23 mouse cellular contexts compared by ENCODE assay signal in genomic region chr4:106730814-106731213, GRCm38 (mm10). TPM values are rescaled to one million over a fixed set of nuclear protein-coding genes. Genes with fewer than 3 reads are reported as not detected.
DNase-seq lines count a peak whose midpoint lies in the region; ATAC-seq and TF ChIP-seq lines count a peak whose summit lies in the region.
"Had no signal": no experiment of that assay in that cellular context is flagged by ENCODE, and none has a peak within 500 bp of the region (broad histone marks: within the 10 kb centered on the region; RNA-seq: fewer than 3 reads in every experiment).

TSS of gene Mroh7 (minus strand) at chr4:106730925.

- ATAC-seq in intestine, embryonic 16.5 days = peak; percentile 75
- ATAC-seq in kidney, postnatal 0 days (replicated peaks; ENCODE audit: low FRiP score, low read depth) = peak; percentile 56
- no peak for ATAC-seq in stomach, postnatal 0 days (ENCODE audit: low FRiP score, low TSS enrichment)
- ATAC-seq: hindbrain, embryonic 16.5 days; midbrain, embryonic 16.5 days had no signal

- no peaks in the 10 kb centered on the region; the same call in 1 of the 2 replicates for H3K4me1 ChIP-seq in intestine, embryonic 16.5 days (ENCODE audit: control insufficient read depth, insufficient read depth, low read length)
- H3K4me1 ChIP-seq in kidney, postnatal 0 days (replicated peaks; ENCODE audit: insufficient read depth, low read length) = no peaks in the 10 kb centered on the region
- no peaks in the 10 kb centered on the region for H3K4me1 ChIP-seq in stomach, postnatal 0 days (replicated peaks; ENCODE audit: control insufficient read depth, insufficient read depth)
- H3K4me1 ChIP-seq: embryonic facial prominence, embryonic 15.5 days; heart, embryonic 15.5 days; neural tube, embryonic 15.5 days had no signal

- peak; percentile 6; the same call in 1 of the 2 replicates for TF ChIP-seq CTCF in left cerebral cortex, adult 2 months (IDR thresholded peaks at IDR 0.05)
- TF ChIP-seq CTCF in kidney, postnatal 0 days (IDR thresholded peaks at IDR 0.05; ENCODE audit: low read depth) = peak; percentile 11; the same call in 1 of the 2 replicates
- 0 out of 2 replicates have a peak, but pooled peaks have one; percentile 3 for TF ChIP-seq CTCF in stomach, postnatal 0 days (IDR thresholded peaks at IDR 0.05; ENCODE audit: low read depth)

- no peak within 1 kb of the TSS for H3K27ac ChIP-seq in left cerebral cortex, adult 2 months
- no peak within 1 kb of the TSS for H3K27ac ChIP-seq in intestine, embryonic 16.5 days (ENCODE audit: low read length)
- H3K27ac ChIP-seq in kidney, postnatal 0 days = no peak within 1 kb of the TSS
- H3K27ac ChIP-seq in stomach, postnatal 0 days (replicated peaks) = no peak within 1 kb of the TSS
- H3K27ac ChIP-seq: embryonic facial prominence, embryonic 15.5 days; heart, embryonic 15.5 days; neural tube, embryonic 15.5 days had no signal

- intact Hi-C loops in left cerebral cortex, adult 2 months (cut with DNase I) = no loop called here

- no peak for TF ChIP-seq EP300 in stomach, postnatal 0 days (optimal IDR thresholded peaks at IDR 0.05)

- H3K27me3 ChIP-seq in intestine, embryonic 16.5 days (replicated peaks; ENCODE audit: control insufficient read depth, insufficient read depth, low read length) = no peaks in the 10 kb centered on the region
- H3K27me3 ChIP-seq in kidney, postnatal 0 days (ENCODE audit: insufficient read depth, low read length) = no peaks in the 10 kb centered on the region
- H3K27me3 ChIP-seq in stomach, postnatal 0 days (ENCODE audit: control insufficient read depth, insufficient read depth, low read length) = no peaks in the 10 kb centered on the region
- H3K27me3 ChIP-seq: embryonic facial prominence, embryonic 15.5 days; heart, embryonic 15.5 days; neural tube, embryonic 15.5 days had no signal

- H3K36me3 ChIP-seq in intestine, embryonic 16.5 days (ENCODE audit: control insufficient read depth, insufficient read depth, low read length) = no peaks in the 10 kb centered on the region
- no peaks in the 10 kb centered on the region for H3K36me3 ChIP-seq in kidney, postnatal 0 days (ENCODE audit: insufficient read depth, low read length)
- H3K36me3 ChIP-seq in stomach, postnatal 0 days (ENCODE audit: control insufficient read depth, insufficient read depth, low read length) = no peaks in the 10 kb centered on the region
- H3K36me3 ChIP-seq: embryonic facial prominence, embryonic 15.5 days; heart, embryonic 15.5 days; neural tube, embryonic 15.5 days had no signal

- no peak within 1 kb of the TSS for H3K4me2 ChIP-seq in intestine, embryonic 16.5 days (ENCODE audit: low read depth, low read length)
- H3K4me2 ChIP-seq in kidney, postnatal 0 days (ENCODE audit: low read length) = no peak within 1 kb of the TSS
- H3K4me2 ChIP-seq in stomach, postnatal 0 days (replicated peaks; ENCODE audit: low read depth) = no peak within 1 kb of the TSS
- H3K4me2 ChIP-seq: embryonic facial prominence, embryonic 15.5 days; heart, embryonic 15.5 days; liver, embryonic 11.5 days; neural tube, embryonic 15.5 days had no signal

- no peak for DNase-seq in left cerebral cortex, adult 2 months (ENCODE audit: extremely low spot score in 1 of 2, low spot score in 2 of 2)
- DNase-seq in left cerebral cortex, adult 9 months (ENCODE audit: low spot score in 2 of 2) = no peak
- peak; percentile 19 for DNase-seq in kidney, postnatal 0 days (ENCODE audit: low spot score)
- no peak for DNase-seq in stomach, postnatal 0 days (ENCODE audit: low spot score)
- no peak for DNase-seq in cerebellum, postnatal 25 days
- no peak for DNase-seq in urinary bladder, postnatal 14 days (ENCODE audit: low spot score)
- DNase-seq: adrenal gland, postnatal 10 days; cerebellum, adult 9-11 months; embryo, embryonic 11 days; left cerebral cortex, postnatal 4 days; lung, adult 18-20 months; lung, postnatal 14 days; spleen, adult 18-20 months; thymus, adult 2 months had no signal

- no peak within 1 kb of the TSS for H3K4me3 ChIP-seq in left cerebral cortex, adult 2 months
- H3K4me3 ChIP-seq in intestine, embryonic 16.5 days (ENCODE audit: low read length) = no peak within 1 kb of the TSS
- no peak within 1 kb of the TSS for H3K4me3 ChIP-seq in kidney, postnatal 0 days (replicated peaks; ENCODE audit: low read depth, low read length)
- no peak within 1 kb of the TSS for H3K4me3 ChIP-seq in stomach, postnatal 0 days (ENCODE audit: low read depth, low read length)
- H3K4me3 ChIP-seq: embryonic facial prominence, embryonic 15.5 days; heart, embryonic 15.5 days; neural tube, embryonic 15.5 days had no signal

- no peak within 1 kb of the TSS for H3K9ac ChIP-seq in intestine, embryonic 16.5 days (ENCODE audit: low read depth, low read length)
- H3K9ac ChIP-seq in kidney, postnatal 0 days (ENCODE audit: low read depth, low read length) = no peak within 1 kb of the TSS
- H3K9ac ChIP-seq in stomach, postnatal 0 days (ENCODE audit: low read length) = no peak within 1 kb of the TSS
- H3K9ac ChIP-seq: embryonic facial prominence, embryonic 15.5 days; heart, embryonic 15.5 days; neural tube, embryonic 15.5 days had no signal

- 60% methylated on average over 7 of the region's 7 CpGs for WGBS in intestine, embryonic 16.5 days
- WGBS in kidney, postnatal 0 days = 56% methylated on average over 7 of the region's 7 CpGs
- 57% methylated on average over 7 of the region's 7 CpGs for WGBS in stomach, postnatal 0 days

- H3K9me3 ChIP-seq in intestine, embryonic 16.5 days (ENCODE audit: control insufficient read depth, low read length) = no peaks in the 10 kb centered on the region
- no peaks in the 10 kb centered on the region for H3K9me3 ChIP-seq in kidney, postnatal 0 days (replicated peaks; ENCODE audit: low read length)
- no peaks in the 10 kb centered on the region for H3K9me3 ChIP-seq in stomach, postnatal 0 days (ENCODE audit: control insufficient read depth, low read length)
- H3K9me3 ChIP-seq: embryonic facial prominence, embryonic 15.5 days; heart, embryonic 15.5 days; neural tube, embryonic 15.5 days had no signal

RNA-seq across cellular contexts. Expression of gene Mroh7, which starts in this region (rescaled TPM):
- total RNA-seq in left cerebral cortex, adult 2 months (2021) = 1 to 10 TPM; 3.1 to 4.6 TPM
- 0.20 and 0.22 TPM in 2 replicates for polyA plus RNA-seq in intestine, embryonic 16.5 days (2015; fragmentation: Nextera tagmentation; extraction: Ambion mirVana)
- polyA plus RNA-seq in kidney, postnatal 0 days (2015; fragmentation: Nextera tagmentation; extraction: Ambion mirVana) = 0.58 and 0.91 TPM in 2 replicates
- 0.05 and 0.15 TPM in 2 replicates for polyA plus RNA-seq in stomach, postnatal 0 days (2015; fragmentation: Nextera tagmentation; extraction: Ambion mirVana)
- total RNA-seq: granulocyte monocyte progenitor cell, adult 5-6 weeks; hematopoietic stem cell, adult 5-6 weeks had no signal

Comparison
In these comparisons a context has a peak if more than half of its experiments do, and no peak if none do; other contexts are left out.
1. Peak in ATAC-seq in intestine, embryonic 16.5 days; RNA of the gene not detected or under 1 TPM.
2. Peak in DNase-seq and ATAC-seq in kidney, postnatal 0 days; RNA of the gene not detected or under 1 TPM.